Mouse (Mus musculus) adrenal gland, adult 8-10 months (tissue): ENCODE data around the gene Hbs1l. TPM values are rescaled to one million over a fixed set of nuclear protein-coding genes. Genes with fewer than 3 reads are reported as not detected.
"Not testable (repeated sequence)": the region's sequence is repeated elsewhere in the genome, so short reads cannot be mapped to it uniquely, and the experiment has no call there.

Experiments used
- DNase-seq: peaks from one replicate; pipeline ENCODE4 v3.0.0; 2022
- total RNA-seq, 4 experiments: library from RNA; stranded (reverse); gene quantifications; 2 replicates each; pipeline ENCODE4 v1.2.4; 2022

Hbs1l gene
- total RNA-seq, 4 experiments from 2014 or later: 63.0 to 74.9 (median 71.5) TPM

DNA sequence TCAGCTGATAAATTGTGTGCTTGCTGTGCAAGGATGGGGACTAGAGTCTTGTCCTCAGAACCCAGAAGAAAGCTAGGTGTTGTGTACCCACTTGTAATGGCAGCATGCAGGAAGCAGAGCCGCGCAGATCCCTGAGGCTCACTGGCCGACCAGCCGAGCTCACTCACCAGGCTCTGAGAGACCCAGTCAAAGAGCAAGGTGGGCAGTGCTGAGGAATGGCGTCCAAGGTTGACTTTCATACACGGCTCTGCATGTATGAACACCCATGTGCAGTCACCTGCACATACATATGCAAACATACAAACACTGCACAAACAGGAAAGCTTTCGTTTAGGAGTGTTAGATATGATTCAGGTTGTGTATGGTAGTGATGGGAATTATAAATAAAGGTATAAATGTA is 69.2 kb downstream of the Hbs1l start:
- DNase-seq: no peak

- no peak for DNase-seq
Measured at GRCm38 (mm10) chr10:21365897-21366296, 70.1 kb downstream of the Hbs1l start.

- no peak for DNase-seq
Measured at GRCm38 (mm10) chr10:21366471-21366870, 70.7 kb downstream of the Hbs1l start.

GRCm38 (mm10) chr10:21367481-21367880 is 71.7 kb downstream of the Hbs1l start:
- DNase-seq: no peak

DNA sequence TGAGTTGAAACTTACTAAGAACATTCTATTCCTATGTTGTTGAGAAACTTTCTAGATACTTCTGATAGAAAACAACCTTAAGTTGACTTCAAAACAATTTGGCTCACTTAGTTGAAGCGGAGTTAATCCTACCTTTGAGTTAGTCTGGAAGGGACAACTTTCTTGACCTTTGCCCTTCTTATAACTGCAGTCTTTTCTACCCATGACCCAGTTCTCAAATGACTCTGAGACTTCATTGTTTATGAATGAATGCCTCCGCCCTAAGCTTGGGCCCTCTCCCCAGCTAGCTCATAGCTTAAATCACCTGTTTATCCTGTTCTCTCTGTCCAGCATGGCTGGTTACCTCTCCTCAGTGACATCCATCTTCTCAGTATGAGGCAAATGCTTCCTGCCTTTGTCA is 73.8 kb downstream of the Hbs1l start:
- DNase-seq: no peak

DNA sequence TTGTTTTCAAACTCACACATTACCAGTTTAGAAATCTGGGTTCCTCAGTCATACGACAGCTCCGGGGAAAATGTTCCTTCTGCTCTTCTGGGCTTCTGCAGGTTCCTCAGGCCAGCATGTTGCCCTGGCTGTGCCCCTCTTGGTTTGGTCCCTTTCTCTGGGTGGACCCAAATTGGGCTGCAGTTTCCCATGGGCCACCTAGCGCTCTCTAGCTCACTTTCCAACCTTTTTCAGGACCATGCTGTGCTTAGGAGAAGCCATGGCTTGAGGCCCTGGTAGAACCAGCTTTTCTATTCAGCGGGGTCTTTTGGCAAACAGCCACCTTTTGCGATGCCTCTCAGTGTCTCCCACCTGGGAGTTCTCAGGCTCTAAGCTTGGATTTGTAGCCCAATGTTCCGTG is 76.5 kb downstream of the Hbs1l start:
- DNase-seq: no peak

DNA sequence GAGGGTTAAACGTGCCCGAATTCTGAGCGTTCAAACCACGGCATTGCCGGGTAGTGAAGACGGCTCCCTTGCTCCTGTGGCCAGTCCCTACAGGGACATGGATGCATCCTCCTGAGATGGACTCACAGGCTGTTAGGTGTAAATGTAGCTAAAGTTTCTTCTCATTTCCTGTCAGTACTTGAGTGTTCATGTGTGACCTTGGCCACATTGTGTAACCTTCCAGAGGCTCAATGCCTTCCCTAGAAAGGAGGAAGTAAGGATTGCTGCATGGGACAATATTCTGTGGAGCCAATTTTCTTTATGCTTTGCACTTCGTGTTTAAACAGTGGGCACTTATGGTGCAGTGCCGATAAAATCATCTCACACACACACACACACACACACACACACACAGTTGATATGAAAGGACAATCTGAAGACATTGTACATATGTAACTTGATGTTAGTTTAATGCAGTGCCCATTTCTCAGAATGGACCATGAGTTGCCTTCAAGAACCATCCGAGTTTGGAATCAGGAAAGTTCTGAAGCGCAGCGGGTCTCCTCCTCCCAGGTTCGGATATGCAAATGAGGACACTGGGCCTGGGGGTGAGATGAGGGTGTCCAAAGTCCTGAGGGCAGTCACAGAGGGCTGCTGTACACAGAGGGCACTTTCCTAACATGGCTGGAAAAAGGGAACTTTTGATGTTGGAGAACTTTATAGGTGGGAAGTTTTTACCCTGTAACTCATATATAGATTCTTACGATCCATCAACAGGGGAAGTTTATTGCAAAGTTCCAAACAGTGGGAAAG is 81.1 kb downstream of the Hbs1l start, which contains the start of gene Aldh8a1:
TSS of gene Aldh8a1 (plus strand) at position 610 of the 792 bp plus-strand sequence.
- no peak for DNase-seq

- no peak for DNase-seq
Measured at GRCm38 (mm10) chr10:21378196-21378944, 82.6 kb downstream of the Hbs1l start.

- DNase-seq: no peak
Measured at GRCm38 (mm10) chr10:21382914-21383313, 87.1 kb downstream of the Hbs1l start.

- DNase-seq: no peak
Measured at GRCm38 (mm10) chr10:21385111-21385663, 89.4 kb downstream of the Hbs1l start.

- DNase-seq: no peak
Measured at GRCm38 (mm10) chr10:21389075-21389474, 93.3 kb downstream of the Hbs1l start.

GRCm38 (mm10) chr10:21390440-21390839 is 94.7 kb downstream of the Hbs1l start:
- no peak for DNase-seq

DNA sequence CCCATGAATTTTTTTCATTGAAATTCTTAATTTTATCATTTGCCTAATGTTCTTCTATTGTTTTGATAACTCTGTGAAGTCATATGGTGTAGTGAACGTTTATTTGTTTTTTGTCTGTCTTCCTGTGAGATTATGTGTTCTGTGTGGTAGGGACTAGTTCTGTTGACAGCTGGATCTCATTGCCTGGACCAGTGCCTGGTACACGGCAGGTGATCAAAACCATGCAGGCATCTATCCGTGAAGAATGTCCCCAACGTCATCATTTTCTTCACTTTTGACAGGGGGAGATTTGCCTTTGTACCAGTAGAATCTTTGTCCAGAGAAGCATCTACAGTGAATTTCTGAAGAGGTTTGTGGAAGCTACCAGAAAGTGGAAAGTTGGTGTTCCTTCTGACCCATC is 95.5 kb downstream of the Hbs1l start:
- no peak for DNase-seq

DNA sequence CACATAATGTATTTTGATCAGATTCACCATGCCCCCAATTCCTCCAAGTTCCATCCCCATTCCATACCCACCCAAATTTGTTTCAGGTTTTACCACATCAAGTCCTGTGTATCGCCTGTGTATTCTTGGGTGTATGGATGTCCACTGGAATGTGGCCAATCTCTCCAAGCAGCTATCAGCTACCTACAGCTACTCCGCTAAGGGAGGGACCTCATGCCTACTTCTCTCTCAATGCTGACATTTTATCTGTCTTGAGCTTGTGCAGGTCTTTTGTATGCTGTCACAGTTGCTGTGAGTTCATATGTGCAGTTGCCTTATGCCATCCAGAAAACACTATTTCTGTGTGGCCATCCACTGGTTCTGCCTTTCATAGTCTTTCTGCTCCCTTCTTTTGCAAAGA is 97.6 kb downstream of the Hbs1l start:
- no peak for DNase-seq

DNA sequence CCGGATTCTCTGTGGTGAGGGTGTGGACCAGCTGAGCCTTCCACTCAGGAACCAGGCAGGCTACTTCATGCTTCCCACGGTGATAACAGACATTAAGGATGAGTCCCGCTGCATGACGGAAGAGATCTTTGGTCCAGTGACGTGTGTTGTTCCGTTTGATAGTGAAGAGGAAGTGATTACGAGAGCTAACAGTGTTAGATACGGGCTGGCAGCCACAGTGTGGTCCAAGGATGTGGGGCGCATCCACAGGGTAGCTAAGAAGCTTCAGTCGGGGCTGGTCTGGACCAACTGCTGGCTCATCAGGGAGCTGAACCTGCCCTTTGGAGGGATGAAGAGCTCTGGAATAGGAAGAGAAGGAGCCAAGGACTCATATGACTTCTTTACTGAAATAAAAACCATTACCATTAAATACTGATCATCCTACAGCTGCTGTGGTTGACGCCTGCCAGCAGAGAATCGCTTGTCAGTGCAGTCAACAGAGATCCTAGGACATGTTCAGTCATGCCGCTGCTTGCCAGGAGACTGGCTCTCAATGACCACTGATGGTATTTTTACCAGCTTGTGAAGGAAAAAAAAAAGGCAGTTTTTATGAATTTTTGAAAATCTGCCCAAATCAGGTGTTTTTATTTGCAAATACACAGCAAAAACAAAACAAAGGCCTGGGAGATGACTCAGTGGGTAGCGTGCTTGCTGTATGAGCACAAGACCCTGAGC is 99.8 kb downstream of the Hbs1l start:
- no peak for DNase-seq

GRCm38 (mm10) chr10:21398873-21399425 is 103.2 kb downstream of the Hbs1l start:
- not testable (repeated sequence) for DNase-seq

DNA sequence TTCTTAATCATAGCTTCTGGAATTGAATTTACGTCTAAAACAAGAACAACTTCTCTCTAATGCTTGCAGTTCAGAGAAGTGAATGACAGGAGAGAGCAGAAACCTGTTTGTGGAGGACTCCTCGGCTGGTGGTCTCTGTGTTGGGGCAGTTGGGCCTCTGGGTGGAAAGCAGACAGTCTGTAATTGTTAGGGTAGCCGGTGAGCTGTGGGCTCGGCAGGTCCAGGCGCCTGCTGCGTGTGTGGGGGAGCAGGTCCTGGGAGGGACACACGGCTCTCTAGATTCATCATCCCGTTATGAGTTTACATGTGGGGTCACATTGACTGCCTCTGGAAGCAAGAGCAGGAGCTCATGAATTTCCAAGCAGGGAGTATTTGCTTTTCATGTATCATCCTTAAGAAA is 103.8 kb downstream of the Hbs1l start:
- DNase-seq: no peak

GRCm38 (mm10) chr10:21400031-21400430 is 104.3 kb downstream of the Hbs1l start:
- DNase-seq: no peak

GRCm38 (mm10) chr10:21400453-21400852 is 104.7 kb downstream of the Hbs1l start:
- DNase-seq: no peak

GRCm38 (mm10) chr10:21401259-21401658 is 105.5 kb downstream of the Hbs1l start:
- no peak for DNase-seq

GRCm38 (mm10) chr10:21404822-21405221 is 109.0 kb downstream of the Hbs1l start:
- no peak for DNase-seq
